Mouse (Mus musculus) CH12F3 (cell line): Measurements from ENCODE around the gene Grid2ip.

Experiments
- in situ Hi-C: fragments of 300-500 bp; cut with MboI; formaldehyde crosslinking; loops from 2 replicates; pipeline ENCODE4 v1.14.3; 2020; ENCODE audit warnings: low sequenced_read_pairs

Gene Grid2ip

DNA sequence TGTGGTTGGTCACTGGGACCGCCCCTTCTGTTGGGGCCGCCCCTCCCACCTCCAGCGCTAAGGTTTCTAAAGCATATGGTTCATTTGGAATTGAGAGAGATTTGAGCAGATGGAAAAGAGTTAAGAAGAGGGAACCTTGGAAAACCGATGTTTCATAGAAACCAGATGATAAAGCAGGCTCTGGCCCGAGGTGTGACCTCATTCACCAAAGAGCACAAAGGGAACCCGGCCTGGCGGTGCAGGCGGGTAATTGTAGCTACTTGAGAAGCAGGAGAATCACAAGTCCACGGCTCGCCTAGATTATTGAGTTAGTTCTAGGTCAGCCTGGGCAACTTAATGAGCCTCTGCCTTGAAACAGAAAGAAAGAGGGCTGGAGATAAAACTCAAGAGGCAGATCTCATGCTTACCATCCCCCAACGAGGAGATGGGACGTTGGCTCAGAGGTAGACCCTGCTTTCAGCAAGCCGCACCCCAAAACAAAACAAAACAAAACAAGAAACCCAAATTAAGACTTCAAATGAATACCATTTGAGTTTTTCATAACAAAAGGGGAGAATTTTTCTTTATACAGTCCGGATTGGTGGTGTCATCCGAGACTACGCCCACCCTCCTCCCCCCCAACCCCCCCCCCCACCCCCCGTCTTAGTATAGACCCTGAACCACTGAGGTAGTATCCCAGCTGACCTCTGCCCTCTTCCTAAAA is at the start of gene Grid2ip:
Gene Grid2ip (plus strand): TSS at position 653 of the 703 bp plus-strand sequence.
- in situ Hi-C loops = no loop called here

DNA sequence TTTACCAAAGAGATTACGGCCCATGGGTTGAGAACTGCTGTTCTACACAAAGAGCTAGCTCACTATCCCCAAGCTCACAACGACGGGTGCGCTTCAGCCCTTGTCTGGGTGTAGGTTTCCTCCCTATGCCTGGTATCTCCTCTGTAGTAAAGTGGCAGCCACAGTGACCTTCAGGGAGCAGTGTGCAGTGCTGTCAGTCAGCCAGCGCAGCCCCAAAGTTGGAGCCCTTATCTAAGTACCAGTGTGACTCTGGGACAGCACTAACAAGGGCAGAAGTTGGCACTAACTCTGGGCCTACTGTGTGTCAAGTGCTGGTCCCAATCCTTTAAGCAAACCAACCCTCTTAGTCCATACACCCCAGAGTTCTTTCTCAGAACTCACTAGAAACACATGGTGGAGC is 48.3 kb upstream of the Grid2ip start:
- in situ Hi-C loops = no loop called here

DNA sequence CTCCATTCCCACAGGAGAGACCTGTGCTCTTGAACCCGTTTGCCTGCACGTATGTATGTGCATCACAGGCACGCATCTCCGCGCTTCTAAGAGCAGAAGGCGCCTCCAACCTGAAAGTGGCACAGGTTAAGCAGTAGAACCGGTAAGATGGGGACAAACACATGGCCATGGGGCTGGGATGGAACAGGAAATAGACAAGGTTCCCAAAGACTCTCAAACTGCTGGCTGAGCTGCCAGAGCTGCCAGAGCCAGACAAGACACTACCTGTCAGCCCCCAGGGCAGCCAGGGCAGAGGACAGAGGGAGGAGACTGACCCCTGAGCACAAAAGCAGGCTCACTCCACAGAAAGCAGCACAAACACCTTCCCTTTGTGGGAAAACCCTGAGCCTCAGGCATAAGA is 47.2 kb upstream of the Grid2ip start:
- in situ Hi-C loops = no loop called here

DNA sequence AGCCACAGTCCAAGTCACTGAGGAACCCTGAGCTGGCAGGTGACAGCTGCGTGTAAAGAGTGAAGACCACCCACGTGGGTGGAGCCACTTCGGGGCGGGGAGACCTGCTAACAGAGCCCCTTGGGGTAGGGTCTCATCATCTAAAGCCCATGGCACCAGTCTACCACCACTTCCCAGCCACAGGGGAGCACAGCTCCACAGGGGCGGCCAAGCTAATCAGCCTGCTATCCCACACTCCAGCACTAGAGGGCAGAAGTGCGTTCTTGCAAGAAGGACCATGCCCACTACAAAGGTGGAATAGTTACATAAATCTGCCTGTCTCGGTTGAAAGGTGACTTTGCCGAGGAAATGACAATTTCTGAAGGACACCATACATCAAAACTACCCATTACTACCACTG is 45.3 kb upstream of the Grid2ip start:
- in situ Hi-C loops = no loop called here

DNA sequence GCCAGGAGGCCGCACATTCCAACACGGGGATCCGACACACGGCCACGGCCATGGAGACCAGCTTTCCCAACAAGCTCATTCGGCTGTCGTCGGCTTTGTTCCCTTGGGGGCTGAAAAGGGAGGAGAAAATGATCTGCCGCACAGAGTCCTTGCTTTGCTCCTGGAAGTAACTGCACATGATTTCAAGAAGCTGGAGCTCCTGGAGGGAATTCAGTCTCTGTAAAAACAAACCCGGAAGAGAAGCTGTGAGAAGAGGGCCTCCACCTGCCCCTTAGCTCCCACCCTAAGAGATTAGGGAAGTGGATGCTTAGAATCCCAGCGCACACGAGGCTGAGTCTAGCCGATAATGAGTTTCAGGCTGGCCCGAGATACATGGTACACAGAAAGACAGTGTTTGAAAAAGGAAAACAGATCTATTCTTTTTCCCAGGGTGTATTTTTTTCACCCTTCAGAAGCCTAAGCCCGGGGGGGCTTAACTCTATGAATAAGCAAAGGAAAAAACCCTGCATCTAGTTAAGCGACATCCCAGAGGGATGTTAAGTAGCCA is 42.9 kb upstream of the Grid2ip start:
- in situ Hi-C loops = no loop called here

DNA sequence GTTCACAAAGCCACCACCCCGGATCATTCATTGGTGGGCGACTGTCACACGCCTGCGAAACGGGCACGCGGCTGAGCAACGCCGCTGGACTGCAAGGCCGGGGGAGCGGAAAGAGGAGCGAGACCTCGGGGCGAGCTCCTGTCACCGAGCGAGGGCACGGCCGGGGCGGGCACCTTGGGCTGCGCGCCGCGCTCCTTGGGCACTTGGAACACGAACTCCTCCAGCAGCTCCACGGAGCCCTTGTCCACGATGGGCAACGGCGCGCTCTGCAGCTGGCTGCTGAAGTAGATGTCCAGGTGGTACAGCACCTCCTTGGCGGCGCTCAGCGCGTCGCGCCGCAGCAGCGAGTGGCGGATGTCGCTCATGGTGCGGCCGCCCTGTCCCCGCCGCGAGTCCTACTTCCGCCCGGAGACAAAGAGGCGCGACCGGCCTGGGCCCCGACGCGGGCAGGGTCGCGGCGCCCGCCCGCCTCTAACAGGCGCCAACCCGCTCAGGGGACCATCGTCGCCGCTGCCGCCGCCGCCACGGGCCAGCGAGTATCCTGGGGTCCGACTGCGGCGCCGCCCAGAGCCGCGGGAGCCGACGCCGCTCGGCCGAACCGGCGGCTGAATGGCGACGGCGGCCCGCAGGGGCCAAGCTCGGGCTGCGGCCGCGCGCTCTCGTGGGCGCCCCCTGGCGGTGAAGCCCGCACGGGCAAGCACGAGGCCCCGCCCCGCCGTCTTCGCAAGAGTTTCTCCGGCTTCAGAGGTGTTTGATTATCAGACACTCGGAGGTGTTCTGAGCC is 42.2 kb upstream of the Grid2ip start, which contains the start of gene E130309D02Rik:
Gene E130309D02Rik (minus strand): TSS at position 631 of the 784 bp plus-strand sequence.
- in situ Hi-C loops = no loop called here

DNA sequence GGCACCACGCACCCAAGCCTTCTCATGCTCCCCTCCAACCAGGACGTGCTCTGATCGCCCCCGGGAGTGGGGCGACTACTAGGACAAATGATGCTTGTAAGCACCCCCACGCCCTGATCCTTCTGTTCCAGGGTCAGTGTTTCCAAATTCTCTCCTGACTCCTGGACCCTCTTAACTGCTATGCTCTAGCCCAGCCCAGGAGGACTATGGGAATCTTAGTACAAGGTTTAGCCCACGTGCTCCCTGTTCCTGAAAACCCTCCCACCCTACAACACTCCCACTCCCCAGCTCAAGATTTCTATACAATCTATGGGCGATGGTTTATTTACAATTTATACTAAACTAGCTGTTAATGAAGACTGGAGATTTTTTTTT is 41.6 kb upstream of the Grid2ip start:
- in situ Hi-C loops = no loop called here

DNA sequence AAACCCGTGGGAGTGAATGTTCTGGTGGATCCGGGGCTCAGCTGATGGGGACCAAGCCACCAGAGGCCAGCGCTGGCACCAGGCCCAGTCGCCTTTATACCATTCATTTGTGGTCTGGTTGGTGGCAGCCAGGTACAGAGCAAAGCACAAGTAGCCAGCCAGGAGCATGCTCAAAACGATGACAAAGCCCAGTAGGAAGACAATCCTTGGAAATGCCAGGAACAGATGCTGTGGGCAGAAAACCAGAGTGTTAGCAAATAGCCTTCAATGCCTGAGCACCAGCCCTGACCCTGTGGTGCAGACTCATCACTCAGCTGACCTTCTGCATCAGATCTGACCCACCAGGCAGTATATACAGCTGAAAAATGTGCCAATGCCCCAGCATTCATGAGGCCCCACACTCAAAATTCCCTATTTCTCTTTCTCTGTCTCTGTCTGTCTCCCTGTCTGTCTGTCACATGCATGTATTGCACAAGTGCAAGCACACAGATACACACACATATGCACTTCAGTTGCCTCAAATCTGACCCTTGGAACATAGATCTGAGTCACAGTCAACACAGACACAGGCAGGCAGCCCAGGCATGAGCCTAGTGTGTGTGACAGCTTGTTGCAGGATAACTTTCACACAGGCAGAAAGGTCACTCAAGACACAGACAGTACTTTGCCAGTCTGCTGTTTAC is 40.4 kb upstream of the Grid2ip start:
- in situ Hi-C loops = no loop called here

DNA sequence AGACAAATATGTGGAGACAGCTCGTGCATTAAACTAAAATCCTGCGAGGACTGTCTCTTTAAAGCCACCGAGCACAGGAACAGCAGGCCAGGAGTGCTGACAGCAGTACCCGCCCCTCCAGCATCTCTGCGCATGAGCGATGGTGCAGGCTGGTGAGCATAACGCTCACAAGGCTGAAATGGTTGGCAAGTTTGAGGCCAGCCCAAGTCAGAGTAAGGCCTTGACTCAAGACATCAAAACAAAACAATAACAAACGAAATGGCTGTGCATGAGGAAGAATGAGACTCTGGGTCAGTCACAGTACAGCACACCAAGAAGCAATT is 39.9 kb upstream of the Grid2ip start:
- in situ Hi-C loops = no loop called here

DNA sequence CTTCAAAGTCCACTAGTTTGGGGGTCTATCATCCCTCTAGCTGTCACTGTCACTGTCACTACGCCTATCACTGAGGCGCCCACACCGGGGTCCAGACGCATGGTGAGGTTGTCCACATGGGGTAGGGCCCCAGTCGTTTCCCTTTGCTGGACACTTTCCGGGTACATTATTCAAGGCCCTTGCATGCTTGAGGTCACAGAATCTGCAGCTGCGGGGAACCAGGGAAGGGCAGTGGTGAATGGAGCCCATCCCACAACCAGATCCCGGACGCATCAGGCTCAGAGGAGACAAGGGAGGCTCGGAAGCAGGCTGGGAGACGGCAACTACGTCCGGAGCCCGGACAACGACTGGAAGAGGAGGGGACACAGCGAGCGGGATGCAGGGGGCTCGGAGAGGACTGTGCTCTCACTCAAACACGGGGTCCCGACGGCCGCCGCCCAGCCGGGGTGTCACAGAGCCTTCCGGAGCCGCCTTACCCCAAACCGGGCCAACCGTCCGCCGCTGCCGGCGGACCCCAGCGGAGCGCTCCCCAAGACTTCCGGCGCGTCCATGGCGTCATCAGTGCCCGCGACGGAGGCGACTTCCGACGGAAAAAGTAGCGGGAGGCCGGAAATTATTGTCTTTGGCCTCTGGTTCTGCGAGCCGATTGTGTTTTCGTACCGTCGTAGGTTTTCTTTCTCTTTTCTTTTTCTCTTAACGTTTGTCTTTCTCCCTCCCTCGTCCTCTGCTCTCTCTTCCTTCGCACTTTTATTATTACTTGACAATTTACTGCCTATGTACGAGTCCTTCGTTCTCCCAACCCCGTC is 28.2 kb upstream of the Grid2ip start, which contains the start of gene Zdhhc4:
Gene Zdhhc4 (minus strand): TSS at position 567 of the 806 bp plus-strand sequence.
- in situ Hi-C loops = no loop called here

DNA sequence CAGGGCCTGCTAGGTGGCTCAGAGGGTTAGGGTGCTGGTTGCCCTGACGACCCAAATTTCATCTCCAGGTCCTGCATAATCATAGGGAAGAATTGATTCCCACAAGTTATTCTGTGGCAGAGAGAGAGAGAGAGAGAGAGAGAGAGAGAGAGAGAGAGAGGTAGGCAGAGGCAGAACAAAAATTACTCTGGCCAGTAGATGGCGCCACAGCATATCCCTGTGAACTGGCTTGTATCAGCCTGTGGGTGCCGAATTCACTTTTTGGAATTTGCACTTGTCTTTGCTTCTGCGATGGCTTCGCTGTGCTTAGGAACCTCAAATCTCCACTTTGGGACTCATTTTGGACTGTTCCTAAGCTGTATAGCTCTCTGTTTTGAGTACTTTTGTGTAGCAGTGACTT is 23.3 kb upstream of the Grid2ip start:
- in situ Hi-C loops = no loop called here

DNA sequence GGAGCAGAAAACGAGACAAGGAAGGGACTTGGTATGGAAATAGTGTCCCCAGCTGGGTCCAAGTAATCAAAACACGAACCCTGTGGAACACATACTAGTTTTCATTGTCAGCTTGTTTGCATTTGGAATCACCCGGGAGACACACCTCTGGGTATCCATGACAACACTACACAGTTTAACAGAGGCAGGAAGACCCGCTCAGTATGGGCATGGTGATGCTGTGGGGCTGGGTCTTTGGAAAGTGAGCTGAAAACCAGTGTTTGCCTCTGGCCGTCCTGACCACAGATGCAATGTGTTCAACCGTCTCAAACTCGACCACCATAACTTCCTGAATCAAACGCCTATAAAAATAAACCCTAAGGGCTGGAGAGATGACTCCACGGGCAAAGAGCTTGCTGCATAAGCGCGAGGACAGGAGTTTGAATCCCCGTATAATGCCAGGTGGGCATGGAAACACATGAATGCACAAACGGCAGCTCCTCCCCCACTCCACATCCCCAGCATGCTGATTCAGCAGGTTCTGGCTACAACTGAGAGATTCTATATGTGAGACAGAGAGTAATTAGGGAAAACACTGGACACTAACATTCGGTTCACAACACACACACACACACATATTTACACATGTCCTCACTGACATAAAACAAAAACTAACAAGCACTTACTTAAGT is 22.6 kb upstream of the Grid2ip start:
- in situ Hi-C loops = no loop called here

DNA sequence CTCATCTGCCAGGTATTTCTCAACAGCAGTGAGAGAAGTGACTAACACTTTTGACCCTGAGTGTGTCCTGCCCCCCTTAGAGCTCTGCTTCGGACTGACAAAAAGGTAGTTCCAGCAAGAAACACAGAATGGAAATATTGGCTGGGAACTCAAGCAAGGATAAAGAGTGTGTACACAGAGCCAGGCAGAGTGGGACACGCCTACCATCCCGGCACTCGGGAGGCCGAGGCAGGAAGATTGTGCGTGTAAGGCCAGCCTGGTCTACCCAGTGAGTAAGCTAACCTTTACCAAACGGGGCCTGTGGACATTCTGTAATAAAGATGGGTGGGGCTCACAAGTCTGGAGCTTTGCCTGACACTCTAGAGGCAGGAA is 22.1 kb upstream of the Grid2ip start:
- in situ Hi-C loops = no loop called here

DNA sequence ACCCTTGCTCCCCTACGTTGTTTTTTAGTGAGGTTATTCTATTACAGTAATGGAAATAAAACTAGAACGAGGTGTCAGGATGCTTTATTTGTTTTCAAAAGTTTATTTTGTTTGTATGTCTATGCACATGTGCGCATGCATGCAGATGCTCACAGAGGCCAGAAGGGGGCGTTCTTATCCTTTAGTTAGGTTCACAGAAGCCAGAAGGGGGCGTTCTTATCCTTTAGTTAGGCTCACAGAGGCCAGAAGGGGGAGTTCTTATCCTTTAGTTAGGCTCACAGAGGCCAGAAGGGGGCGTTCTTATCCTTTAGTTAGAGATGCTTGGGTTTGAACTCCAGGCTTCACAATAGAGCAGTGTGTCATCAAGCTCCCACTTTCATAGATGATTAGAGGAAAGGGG is 20.6 kb upstream of the Grid2ip start:
- in situ Hi-C loops = no loop called here

DNA sequence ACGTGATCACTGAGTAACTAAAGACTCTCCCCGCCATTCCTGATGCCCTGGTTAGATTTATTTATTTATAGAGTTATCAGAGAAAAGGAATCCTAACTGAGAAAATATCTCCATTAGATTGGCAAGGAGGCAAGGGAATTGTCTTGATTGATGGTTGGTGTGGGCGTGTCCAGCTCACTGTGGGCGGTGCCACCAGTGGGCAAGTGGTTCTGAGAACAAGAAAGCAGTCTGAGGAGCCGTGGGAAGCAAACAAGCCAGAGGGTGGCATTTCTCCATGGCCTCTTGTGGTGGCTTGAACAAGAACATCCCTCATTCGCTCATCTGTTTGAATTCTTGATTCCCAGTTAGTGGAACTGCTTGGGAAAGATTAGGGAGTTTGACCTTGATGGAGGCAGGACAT is 17.5 kb upstream of the Grid2ip start:
- in situ Hi-C loops = no loop called here

DNA sequence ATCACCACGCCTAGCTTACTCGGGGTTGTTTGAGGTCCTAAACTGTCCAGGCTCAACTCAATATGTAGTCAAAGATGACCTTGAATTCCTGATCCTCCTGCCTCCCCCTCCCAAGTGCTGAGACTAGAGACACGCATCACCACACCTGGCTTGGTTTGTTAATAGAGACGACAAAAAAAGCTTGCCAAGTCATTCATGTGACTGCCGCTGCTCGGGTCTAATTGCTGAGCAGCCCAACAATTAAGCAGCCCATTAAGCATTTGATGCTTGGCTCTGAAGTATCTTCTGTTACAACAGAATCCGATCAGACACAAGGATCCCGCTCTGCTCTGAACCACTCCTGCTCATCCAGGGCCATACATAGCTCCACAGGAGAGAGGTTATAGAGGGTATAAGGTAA is 10.8 kb upstream of the Grid2ip start:
- in situ Hi-C loops = no loop called here

DNA sequence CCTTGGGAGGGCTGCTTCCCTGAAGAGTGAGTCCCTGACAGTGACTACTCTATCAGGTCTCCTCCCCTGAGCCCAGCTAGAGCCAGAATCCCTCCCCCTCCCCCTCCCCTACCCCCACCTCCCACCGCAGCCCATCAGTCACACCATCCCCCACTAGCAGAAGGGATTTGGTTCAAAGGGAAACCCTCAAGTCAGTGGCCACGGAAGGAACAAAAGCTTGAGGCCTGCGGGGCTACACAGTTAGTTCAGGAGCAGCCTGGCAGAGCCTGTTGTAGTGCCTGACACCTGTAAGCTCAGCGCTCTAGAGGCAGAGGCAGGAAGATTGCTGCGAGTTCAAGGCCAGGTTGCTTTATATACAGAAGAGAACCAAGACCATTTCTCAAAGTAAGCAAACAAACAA is 1.1 kb upstream of the Grid2ip start:
- in situ Hi-C loops = no loop called here

DNA sequence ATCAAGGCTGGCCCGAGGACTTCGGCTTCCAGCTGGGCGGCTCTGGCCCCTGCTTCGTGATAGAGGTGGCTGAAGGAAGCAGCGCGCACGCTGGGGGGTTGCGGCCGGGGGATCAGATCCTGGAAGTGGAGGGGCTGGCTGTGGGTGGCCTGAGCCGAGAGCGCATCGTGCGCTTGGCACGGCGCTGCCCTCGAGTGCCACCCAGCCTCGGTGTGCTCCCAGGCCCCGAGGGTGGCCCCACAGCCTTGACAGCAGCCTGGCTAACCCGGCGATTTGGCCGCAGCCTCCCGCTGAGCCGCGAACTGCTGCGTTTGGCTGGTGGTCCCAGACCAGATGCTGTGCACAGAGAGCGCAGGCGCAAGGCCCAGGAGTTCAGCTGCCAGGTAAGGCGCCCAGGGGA is 426 bp downstream of the Grid2ip start:
- in situ Hi-C loops = no loop called here

DNA sequence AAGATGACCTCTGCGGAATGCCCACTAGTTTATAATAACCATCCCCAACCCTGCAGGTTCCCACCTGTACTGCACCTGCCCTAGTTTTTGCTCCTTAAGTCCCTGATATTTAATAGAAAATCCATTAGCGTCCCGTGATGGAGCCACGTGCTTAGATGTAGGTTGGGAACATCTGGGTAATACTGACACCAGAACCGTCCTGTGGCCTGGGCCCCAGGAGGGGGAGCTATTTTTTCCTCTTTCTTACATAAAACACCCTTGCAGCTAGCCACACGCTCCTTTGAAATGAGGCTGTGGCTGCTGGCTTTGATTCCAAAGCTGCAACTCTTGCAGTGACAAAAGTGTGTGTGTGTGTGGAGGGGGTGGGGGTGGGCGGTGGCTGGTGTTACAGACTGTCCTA is 2.1 kb downstream of the Grid2ip start:
- in situ Hi-C loops = no loop called here

DNA sequence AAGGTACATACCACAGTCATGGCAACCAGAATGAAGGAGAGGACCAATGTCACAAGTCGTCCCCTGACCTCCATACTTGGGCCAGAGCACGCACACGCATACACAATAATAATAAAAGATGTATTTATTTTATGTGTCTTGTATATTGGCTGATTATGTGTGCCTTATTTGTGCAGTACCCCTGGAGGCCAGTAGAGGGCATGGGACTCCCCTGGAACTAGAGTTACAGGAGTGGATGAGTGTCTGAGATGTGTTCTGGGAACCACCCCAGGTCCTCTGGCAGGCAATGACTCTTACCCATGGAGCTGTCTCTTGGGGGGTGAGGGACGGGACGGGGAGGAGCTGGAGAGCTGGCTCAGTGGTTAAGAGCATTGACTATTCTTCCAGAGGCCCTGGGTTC is 2.9 kb downstream of the Grid2ip start:
- in situ Hi-C loops = no loop called here
